Mouse (Mus musculus): Measurements from ENCODE around the gene Itpkc. TPM values are rescaled to one million over a fixed set of nuclear protein-coding genes. Genes with fewer than 3 reads are reported as not detected.
"Not testable (repeated sequence)": the region's sequence is repeated elsewhere in the genome, so short reads cannot be mapped to it uniquely, and the experiment has no call there.

Itpkc gene
- polyA plus RNA-seq, 1 experiment from 2014 or later, result 10.3 TPM

DNA sequence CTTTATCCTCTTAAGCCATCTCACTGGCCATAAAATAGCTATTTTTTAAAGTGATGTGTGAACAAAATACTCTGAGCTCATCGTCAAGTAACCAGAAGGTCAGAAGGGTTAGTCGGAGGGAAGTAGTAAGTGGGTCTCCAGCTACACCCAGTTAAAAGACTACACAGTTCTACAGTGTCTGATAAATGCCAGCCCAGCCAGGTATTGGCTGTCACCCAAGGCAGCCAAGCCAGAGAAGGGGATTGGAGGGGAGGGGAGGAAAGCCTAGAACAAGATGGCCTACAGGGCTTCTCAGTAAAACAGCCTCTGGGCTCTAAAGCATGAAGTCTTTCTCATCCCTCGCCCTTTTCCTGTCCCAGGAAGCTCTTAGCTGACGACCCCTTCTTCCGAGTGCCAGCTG is 21.5 kb upstream of the Itpkc start:
- no peak overlapping the region for H3K4me2 ChIP-seq (ENCODE audit: low read depth, low read length)
- 0 out of 2 replicates have a peak, but pooled peaks cover 14% of the 10 kb centered on the region for H3K36me3 ChIP-seq (ENCODE audit: control insufficient read depth, insufficient read depth, low read length)
- H3K27me3 ChIP-seq (ENCODE audit: control insufficient read depth, insufficient read depth, low read length), result no peaks in the 10 kb centered on the region
- no peaks in the 10 kb centered on the region for H3K4me1 ChIP-seq (ENCODE audit: control insufficient read depth, insufficient read depth, low read length)
- ATAC-seq (ENCODE audit: insufficient read depth, low FRiP score), result no peak
- no peak overlapping the region for H3K4me3 ChIP-seq (replicated peaks; ENCODE audit: low read length)
- no peak overlapping the region for H3K27ac ChIP-seq (ENCODE audit: low read length)
- 81% methylated on average over 5 of the region's 5 CpGs for WGBS
- H3K9ac ChIP-seq (ENCODE audit: low read length), result no peak overlapping the region
- H3K9me3 ChIP-seq (replicated peaks; ENCODE audit: control insufficient read depth, low read length), result no peaks in the 10 kb centered on the region

DNA sequence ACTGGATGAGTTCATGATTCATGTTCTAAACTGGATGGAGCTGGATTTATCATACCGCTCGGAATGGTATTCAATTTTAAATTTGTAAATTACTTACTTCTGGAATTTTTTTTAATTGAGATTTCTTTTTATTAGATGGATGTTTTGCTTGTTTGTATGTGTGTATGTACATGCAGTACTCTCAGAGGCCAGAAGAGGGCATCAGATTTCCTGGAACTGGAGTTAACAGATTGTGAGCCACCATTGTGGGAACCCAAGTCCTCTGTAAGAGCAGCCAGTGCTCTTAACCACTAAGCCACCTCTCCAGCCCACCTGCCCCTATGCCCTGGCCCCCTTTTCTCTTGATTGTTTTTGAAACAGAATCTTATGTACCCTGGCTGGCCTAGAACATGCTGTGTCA is 20.7 kb upstream of the Itpkc start:
- H3K4me3 ChIP-seq (replicated peaks; ENCODE audit: low read length), result no peak overlapping the region
- no peaks in the 10 kb centered on the region for H3K9me3 ChIP-seq (replicated peaks; ENCODE audit: control insufficient read depth, low read length)
- no peak overlapping the region for H3K9ac ChIP-seq (ENCODE audit: low read length)
- no peaks in the 10 kb centered on the region for H3K4me1 ChIP-seq (ENCODE audit: control insufficient read depth, insufficient read depth, low read length)
- no peak overlapping the region for H3K4me2 ChIP-seq (ENCODE audit: low read depth, low read length)
- H3K36me3 ChIP-seq (ENCODE audit: control insufficient read depth, insufficient read depth, low read length), result 0 out of 2 replicates have a peak, but pooled peaks cover 14% of the 10 kb centered on the region
- H3K27me3 ChIP-seq (ENCODE audit: control insufficient read depth, insufficient read depth, low read length), result no peaks in the 10 kb centered on the region
- no peak overlapping the region for H3K27ac ChIP-seq (ENCODE audit: low read length)
- ATAC-seq (ENCODE audit: insufficient read depth, low FRiP score), result no peak
- WGBS, result 88% methylated on average over 2 of the region's 2 CpGs

- H3K9ac ChIP-seq (ENCODE audit: low read length); H3K9me3 ChIP-seq (replicated peaks; ENCODE audit: control insufficient read depth, low read length); H3K27me3 ChIP-seq (ENCODE audit: control insufficient read depth, insufficient read depth, low read length); H3K27ac ChIP-seq (ENCODE audit: low read length); H3K4me2 ChIP-seq (ENCODE audit: low read depth, low read length); H3K4me1 ChIP-seq (ENCODE audit: control insufficient read depth, insufficient read depth, low read length); ATAC-seq (ENCODE audit: insufficient read depth, low FRiP score); H3K4me3 ChIP-seq (replicated peaks; ENCODE audit: low read length): not testable (repeated sequence)
- WGBS, result 89% methylated on average over 2 of the region's 2 CpGs
- H3K36me3 ChIP-seq (ENCODE audit: control insufficient read depth, insufficient read depth, low read length), result peaks cover 21% of the 10 kb centered on the region; the same call in 1 of the 2 replicates
Measured at GRCm38 (mm10) chr7:27244088-27244487, 15.6 kb upstream of the Itpkc start.

GRCm38 (mm10) chr7:27243211-27243610 is 14.8 kb upstream of the Itpkc start:
- WGBS, result 48% methylated on average over 8 of the region's 8 CpGs
- H3K27ac ChIP-seq (ENCODE audit: low read length), result no peak overlapping the region
- H3K27me3 ChIP-seq (ENCODE audit: control insufficient read depth, insufficient read depth, low read length), result no peaks in the 10 kb centered on the region
- no peaks in the 10 kb centered on the region for H3K4me1 ChIP-seq (ENCODE audit: control insufficient read depth, insufficient read depth, low read length)
- H3K9me3 ChIP-seq (replicated peaks; ENCODE audit: control insufficient read depth, low read length), result no peaks in the 10 kb centered on the region
- H3K36me3 ChIP-seq (ENCODE audit: control insufficient read depth, insufficient read depth, low read length), result peaks cover 21% of the 10 kb centered on the region; the same call in 1 of the 2 replicates
- H3K4me2 ChIP-seq (ENCODE audit: low read depth, low read length), result no peak overlapping the region
- H3K4me3 ChIP-seq (replicated peaks; ENCODE audit: low read length), result no peak overlapping the region
- no peak overlapping the region for H3K9ac ChIP-seq (ENCODE audit: low read length)
- no peak for ATAC-seq (ENCODE audit: insufficient read depth, low FRiP score)

DNA sequence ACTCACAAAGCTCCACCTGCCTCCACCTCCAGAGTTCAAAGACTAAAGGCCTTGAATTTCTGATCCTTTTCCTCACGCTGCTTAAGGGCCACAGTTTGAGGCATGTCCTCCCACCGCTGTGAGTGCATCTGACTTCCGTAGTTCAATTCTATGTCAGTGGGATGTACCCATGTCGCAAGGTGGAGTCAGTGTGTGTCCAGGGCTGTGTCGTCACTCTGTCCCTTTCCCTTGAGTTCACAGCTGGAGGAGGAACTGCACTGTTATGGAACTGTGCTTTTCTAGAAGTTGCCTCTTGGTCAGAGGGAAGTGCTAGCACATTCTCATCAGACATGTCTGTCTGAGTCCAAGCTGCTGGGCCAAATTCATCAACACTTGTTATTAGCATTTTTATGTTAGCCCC is 10.1 kb upstream of the Itpkc start:
- no peak overlapping the region for H3K9ac ChIP-seq (ENCODE audit: low read length)
- H3K27ac ChIP-seq (ENCODE audit: low read length), result no peak overlapping the region
- WGBS, result 91% methylated on average over 5 of the region's 5 CpGs
- H3K4me1 ChIP-seq (ENCODE audit: control insufficient read depth, insufficient read depth, low read length), result peaks cover 5% of the 10 kb centered on the region
- H3K4me2 ChIP-seq (ENCODE audit: low read depth, low read length), result no peak overlapping the region
- H3K4me3 ChIP-seq (replicated peaks; ENCODE audit: low read length), result no peak overlapping the region
- ATAC-seq (ENCODE audit: insufficient read depth, low FRiP score), result no peak
- H3K36me3 ChIP-seq (ENCODE audit: control insufficient read depth, insufficient read depth, low read length), result peaks cover 8% of the 10 kb centered on the region; the same call in 1 of the 2 replicates
- H3K27me3 ChIP-seq (ENCODE audit: control insufficient read depth, insufficient read depth, low read length), result no peaks in the 10 kb centered on the region
- H3K9me3 ChIP-seq (replicated peaks; ENCODE audit: control insufficient read depth, low read length), result no peaks in the 10 kb centered on the region

- Histone ChIP-seq H3K9ac (ENCODE audit: low read length) (no peak overlapping the region), H3K9me3 (replicated peaks; ENCODE audit: control insufficient read depth, low read length) (no peaks in the 10 kb centered on the region), H3K4me3 (replicated peaks; ENCODE audit: low read length) (no peak overlapping the region), H3K27ac (ENCODE audit: low read length) (no peak overlapping the region), H3K27me3 (ENCODE audit: control insufficient read depth, insufficient read depth, low read length) (no peaks in the 10 kb centered on the region), H3K36me3 (ENCODE audit: control insufficient read depth, insufficient read depth, low read length) (0 out of 2 replicates have a peak, but pooled peaks cover 7% of the 10 kb centered on the region), H3K4me1 (ENCODE audit: control insufficient read depth, insufficient read depth, low read length) (peaks cover 8% of the 10 kb centered on the region), H3K4me2 (ENCODE audit: low read depth, low read length) (no peak overlapping the region)
- WGBS, result 82% methylated on average over 2 of the region's 2 CpGs
- ATAC-seq (ENCODE audit: insufficient read depth, low FRiP score), result no peak
Measured at GRCm38 (mm10) chr7:27237527-27237926, 9.1 kb upstream of the Itpkc start.

GRCm38 (mm10) chr7:27235726-27236125 is 7.3 kb upstream of the Itpkc start:
- no peaks in the 10 kb centered on the region for H3K27me3 ChIP-seq (ENCODE audit: control insufficient read depth, insufficient read depth, low read length)
- ATAC-seq (ENCODE audit: insufficient read depth, low FRiP score), result no peak
- no peak overlapping the region for H3K27ac ChIP-seq (ENCODE audit: low read length)
- H3K4me3 ChIP-seq (replicated peaks; ENCODE audit: low read length), result no peak overlapping the region
- H3K9ac ChIP-seq (ENCODE audit: low read length), result no peak overlapping the region
- peaks cover 12% of the 10 kb centered on the region for H3K4me1 ChIP-seq (ENCODE audit: control insufficient read depth, insufficient read depth, low read length)
- WGBS, result 92% methylated on average over 2 of the region's 2 CpGs
- H3K4me2 ChIP-seq (ENCODE audit: low read depth, low read length), result no peak overlapping the region
- no peaks in the 10 kb centered on the region for H3K9me3 ChIP-seq (replicated peaks; ENCODE audit: control insufficient read depth, low read length)
- H3K36me3 ChIP-seq (ENCODE audit: control insufficient read depth, insufficient read depth, low read length), result 0 out of 2 replicates have a peak, but pooled peaks cover 7% of the 10 kb centered on the region

DNA sequence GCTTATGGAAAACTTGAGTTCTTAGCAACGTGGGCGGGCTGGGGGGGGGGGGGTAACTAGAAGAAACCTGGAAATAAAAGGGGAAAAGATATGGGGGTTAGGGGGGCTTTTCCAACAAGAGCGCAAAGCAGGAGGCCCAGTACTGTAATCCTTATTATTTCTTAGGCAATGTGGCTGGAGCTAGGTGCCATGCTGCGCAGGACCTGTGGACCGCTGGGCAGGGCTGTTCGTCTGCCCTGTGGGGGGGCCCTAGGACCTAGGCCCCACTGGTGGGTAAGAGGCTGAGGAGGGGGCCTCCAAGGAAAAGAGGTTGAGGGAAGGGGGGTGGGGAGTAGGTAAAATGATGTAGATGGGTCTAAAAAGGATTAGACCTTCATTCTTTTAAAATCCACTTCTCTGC is 4.8 kb upstream of the Itpkc start:
- Histone ChIP-seq H3K27ac (ENCODE audit: low read length) (peak overlapping the region; percentile 43), H3K9ac (ENCODE audit: low read length) (peak overlapping the region; percentile 76), H3K4me2 (ENCODE audit: low read depth, low read length) (peak overlapping the region; percentile 80), H3K9me3 (replicated peaks; ENCODE audit: control insufficient read depth, low read length) (no peaks in the 10 kb centered on the region), H3K36me3 (ENCODE audit: control insufficient read depth, insufficient read depth, low read length) (0 out of 2 replicates have a peak, but pooled peaks cover 2% of the 10 kb centered on the region), H3K4me1 (ENCODE audit: control insufficient read depth, insufficient read depth, low read length) (peaks cover 16% of the 10 kb centered on the region), H3K4me3 (replicated peaks; ENCODE audit: low read length) (peak overlapping the region; percentile 72), H3K27me3 (ENCODE audit: control insufficient read depth, insufficient read depth, low read length) (no peaks in the 10 kb centered on the region)
- no peak for ATAC-seq (ENCODE audit: insufficient read depth, low FRiP score)
- WGBS, result 7% methylated on average over 6 of the region's 6 CpGs

DNA sequence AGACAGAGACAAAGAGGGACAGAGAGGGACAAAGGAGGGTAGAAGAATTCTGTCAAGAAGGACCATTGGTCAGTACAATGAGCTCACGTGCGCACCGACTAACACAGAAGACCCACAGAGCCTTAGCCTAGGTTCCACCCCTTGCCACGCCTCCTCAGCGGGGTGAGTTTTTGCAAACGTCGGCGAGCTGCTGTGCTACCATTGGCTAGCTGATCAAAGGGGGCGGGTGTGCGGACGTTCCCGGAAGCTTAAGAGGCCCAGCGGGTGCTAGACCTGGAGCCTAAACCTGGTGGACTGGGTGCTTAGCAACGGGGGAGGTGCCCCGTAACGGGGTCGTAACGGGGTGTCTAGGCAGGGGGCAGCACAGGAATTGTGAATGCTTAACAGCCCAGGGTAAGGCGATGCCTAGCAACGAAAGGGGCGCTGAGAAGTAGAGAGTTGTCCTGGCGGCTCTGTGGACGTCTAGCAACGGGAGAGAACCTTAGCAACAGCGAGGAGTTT is 4.4 kb upstream of the Itpkc start, which contains the start of gene Coq8b:
TSS of gene Coq8b (plus strand) at position 243 of the 501 bp plus-strand sequence.
- no peaks in the 10 kb centered on the region for H3K27me3 ChIP-seq (ENCODE audit: control insufficient read depth, insufficient read depth, low read length)
- peaks cover 16% of the 10 kb centered on the region for H3K4me1 ChIP-seq (ENCODE audit: control insufficient read depth, insufficient read depth, low read length)
- WGBS, result under 1% methylated on average over 25 of the region's 25 CpGs
- H3K36me3 ChIP-seq (ENCODE audit: control insufficient read depth, insufficient read depth, low read length), result 0 out of 2 replicates have a peak, but pooled peaks cover 2% of the 10 kb centered on the region
- peak; percentile 88 for ATAC-seq (ENCODE audit: insufficient read depth, low FRiP score)
- H3K4me3 ChIP-seq (replicated peaks; ENCODE audit: low read length), result peak within 1 kb of the TSS; percentile 72
- peak within 1 kb of the TSS; percentile 76 for H3K9ac ChIP-seq (ENCODE audit: low read length)
- peak within 1 kb of the TSS; percentile 58 for H3K27ac ChIP-seq (ENCODE audit: low read length)
- peak within 1 kb of the TSS; percentile 80 for H3K4me2 ChIP-seq (ENCODE audit: low read depth, low read length)
- no peaks in the 10 kb centered on the region for H3K9me3 ChIP-seq (replicated peaks; ENCODE audit: control insufficient read depth, low read length)
